ENCODE assay signal across 23 mouse cellular contexts in genomic region chr12:40885377-40885776, GRCm38 (mm10).
DNase-seq lines count a peak whose midpoint lies in the region; ATAC-seq lines count a peak whose summit lies in the region.
"Had no signal": no experiment of that assay in that cellular context is flagged by ENCODE, and none has a peak within 500 bp of the region (broad histone marks: within the 10 kb centered on the region; RNA-seq: fewer than 3 reads in every experiment).

No protein-coding gene starts in this region.

- H3K4me2 ChIP-seq in embryonic facial prominence, embryonic 11.5 days (ENCODE audit: low read depth, low read length) = no peak overlapping the region
- no peak overlapping the region for H3K4me2 ChIP-seq in lung, embryonic 15.5 days
- H3K4me2 ChIP-seq in liver, embryonic 11.5 days = no peak overlapping the region
- no peak overlapping the region for H3K4me2 ChIP-seq in stomach, embryonic 15.5 days
- H3K4me2 ChIP-seq: embryonic facial prominence, embryonic 15.5 days; forebrain, embryonic 13.5 days; hindbrain, embryonic 12.5 days; lung, embryonic 14.5 days; midbrain, embryonic 12.5 days had no signal

- H3K9me3 ChIP-seq in embryonic facial prominence, embryonic 11.5 days (replicated peaks; ENCODE audit: control insufficient read depth, low read length) = no peaks in the 10 kb centered on the region
- no peaks in the 10 kb centered on the region for H3K9me3 ChIP-seq in embryonic facial prominence, embryonic 10.5 days
- no peaks in the 10 kb centered on the region for H3K9me3 ChIP-seq in lung, embryonic 15.5 days
- H3K9me3 ChIP-seq in liver, embryonic 11.5 days (ENCODE audit: control insufficient read depth, low read length) = no peaks in the 10 kb centered on the region
- no peaks in the 10 kb centered on the region for H3K9me3 ChIP-seq in stomach, embryonic 15.5 days
- H3K9me3 ChIP-seq: embryonic facial prominence, embryonic 15.5 days; forebrain, embryonic 13.5 days; hindbrain, embryonic 12.5 days; midbrain, embryonic 12.5 days had no signal

- no peaks in the 10 kb centered on the region for H3K27me3 ChIP-seq in embryonic facial prominence, embryonic 11.5 days (ENCODE audit: control insufficient read depth, insufficient read depth, low read length)
- no peaks in the 10 kb centered on the region for H3K27me3 ChIP-seq in embryonic facial prominence, embryonic 10.5 days (replicated peaks; ENCODE audit: low read depth, poor library complexity, severe bottlenecking)
- H3K27me3 ChIP-seq in lung, embryonic 15.5 days = no peaks in the 10 kb centered on the region
- H3K27me3 ChIP-seq in liver, embryonic 11.5 days (replicated peaks; ENCODE audit: control insufficient read depth, insufficient read depth, low read length) = no peaks in the 10 kb centered on the region
- no peaks in the 10 kb centered on the region for H3K27me3 ChIP-seq in stomach, embryonic 15.5 days (replicated peaks)
- H3K27me3 ChIP-seq: embryonic facial prominence, embryonic 15.5 days; forebrain, embryonic 13.5 days; hindbrain, embryonic 12.5 days; midbrain, embryonic 12.5 days had no signal

- no peak overlapping the region for H3K4me3 ChIP-seq in embryonic facial prominence, embryonic 11.5 days (ENCODE audit: low read depth, low read length)
- no peak overlapping the region for H3K4me3 ChIP-seq in embryonic facial prominence, embryonic 10.5 days
- H3K4me3 ChIP-seq in lung, embryonic 15.5 days = no peak overlapping the region
- no peak overlapping the region for H3K4me3 ChIP-seq in liver, embryonic 11.5 days (ENCODE audit: low read depth, low read length)
- H3K4me3 ChIP-seq in stomach, embryonic 15.5 days (replicated peaks) = no peak overlapping the region
- H3K4me3 ChIP-seq: embryonic facial prominence, embryonic 15.5 days; forebrain, embryonic 13.5 days; hindbrain, embryonic 12.5 days; midbrain, embryonic 12.5 days; myocyte had no signal

- peak; percentile 59; the same call in 1 of the 2 replicates for ATAC-seq in embryonic facial prominence, embryonic 11.5 days (replicated peaks; ENCODE audit: insufficient number of reproducible peaks, low FRiP score, low TSS enrichment, low read depth)
- peak; percentile 66; the same call in 1 of the 2 replicates for ATAC-seq in lung, embryonic 15.5 days (ENCODE audit: borderline replicate concordance, extremely low read depth, low FRiP score, low TSS enrichment)
- peak; percentile 54; the same call in 1 of the 2 replicates for ATAC-seq in liver, embryonic 11.5 days (replicated peaks; ENCODE audit: low FRiP score)
- ATAC-seq in stomach, embryonic 15.5 days (ENCODE audit: insufficient read depth, low FRiP score, low read depth) = peak; percentile 67; the same call in 1 of the 2 replicates
- ATAC-seq: forebrain, embryonic 13.5 days had no signal

- no peaks in the 10 kb centered on the region for H3K4me1 ChIP-seq in embryonic facial prominence, embryonic 11.5 days (ENCODE audit: control insufficient read depth, insufficient read depth, low read length)
- H3K4me1 ChIP-seq in embryonic facial prominence, embryonic 10.5 days = no peaks in the 10 kb centered on the region
- H3K4me1 ChIP-seq in lung, embryonic 15.5 days = peaks cover 16% of the 10 kb centered on the region
- H3K4me1 ChIP-seq in liver, embryonic 11.5 days (replicated peaks; ENCODE audit: control insufficient read depth, insufficient read depth, low read length) = peaks cover 19% of the 10 kb centered on the region
- H3K4me1 ChIP-seq in stomach, embryonic 15.5 days = no peaks in the 10 kb centered on the region
- H3K4me1 ChIP-seq: embryonic facial prominence, embryonic 15.5 days; forebrain, embryonic 13.5 days; hindbrain, embryonic 12.5 days; midbrain, embryonic 12.5 days had no signal

- H3K36me3 ChIP-seq in embryonic facial prominence, embryonic 11.5 days (replicated peaks; ENCODE audit: control insufficient read depth, insufficient read depth, low read depth, low read length) = no peaks in the 10 kb centered on the region
- H3K36me3 ChIP-seq in embryonic facial prominence, embryonic 10.5 days (replicated peaks) = no peaks in the 10 kb centered on the region
- H3K36me3 ChIP-seq in lung, embryonic 15.5 days = no peaks in the 10 kb centered on the region
- no peaks in the 10 kb centered on the region for H3K36me3 ChIP-seq in liver, embryonic 11.5 days (ENCODE audit: control insufficient read depth, insufficient read depth, low read length)
- no peaks in the 10 kb centered on the region for H3K36me3 ChIP-seq in stomach, embryonic 15.5 days
- H3K36me3 ChIP-seq: embryonic facial prominence, embryonic 15.5 days; hindbrain, embryonic 12.5 days; midbrain, embryonic 12.5 days had no signal

- no peak overlapping the region for H3K27ac ChIP-seq in embryonic facial prominence, embryonic 11.5 days (replicated peaks; ENCODE audit: low read depth, low read length)
- no peak overlapping the region for H3K27ac ChIP-seq in embryonic facial prominence, embryonic 10.5 days (replicated peaks)
- no peak overlapping the region for H3K27ac ChIP-seq in lung, embryonic 15.5 days
- H3K27ac ChIP-seq in liver, embryonic 11.5 days (ENCODE audit: low read depth, low read length) = no peak overlapping the region
- no peak overlapping the region for H3K27ac ChIP-seq in stomach, embryonic 15.5 days
- H3K27ac ChIP-seq: embryonic facial prominence, embryonic 15.5 days; forebrain, embryonic 13.5 days; hindbrain, embryonic 12.5 days; macrophage; midbrain, embryonic 12.5 days had no signal

- no peak overlapping the region for H3K9ac ChIP-seq in embryonic facial prominence, embryonic 11.5 days (replicated peaks; ENCODE audit: low read length)
- no peak overlapping the region for H3K9ac ChIP-seq in lung, embryonic 15.5 days
- H3K9ac ChIP-seq in liver, embryonic 11.5 days (ENCODE audit: low read depth, low read length) = no peak overlapping the region
- no peak overlapping the region for H3K9ac ChIP-seq in stomach, embryonic 15.5 days
- H3K9ac ChIP-seq: embryonic facial prominence, embryonic 15.5 days; forebrain, embryonic 13.5 days; hindbrain, embryonic 12.5 days; lung, embryonic 14.5 days; midbrain, embryonic 12.5 days had no signal

- no peak for DNase-seq in embryonic facial prominence, embryonic 11.5 days (ENCODE audit: low spot score)
- DNase-seq in embryonic facial prominence, embryonic 10.5 days (ENCODE audit: low spot score) = no peak
- DNase-seq in lung, postnatal 4 days = no peak
- no peak for DNase-seq in liver, embryonic 11.5 days (ENCODE audit: low spot score)
- DNase-seq in ovary, postnatal 14 days (ENCODE audit: low spot score) = no peak
- DNase-seq in urinary bladder, adult 2 months (ENCODE audit: low spot score) = no peak
- DNase-seq: adrenal gland, postnatal 10 days; cerebellum, adult 11 months; cerebellum, postnatal 10 days; gastrocnemius, postnatal 14 days; heart, adult 18-20 months; kidney, adult 2 months; kidney, postnatal 4 days; layer of hippocampus, adult 9-11 months; lung, embryonic 14.5 days had no signal

- WGBS in embryonic facial prominence, embryonic 11.5 days = 94% methylated on average over 6 of the region's 6 CpGs
- WGBS in embryonic facial prominence, embryonic 10.5 days = 97% methylated on average over 6 of the region's 6 CpGs
- 91% methylated on average over 6 of the region's 6 CpGs for WGBS in lung, embryonic 15.5 days
- WGBS in liver, embryonic 11.5 days = 87% methylated on average over 6 of the region's 6 CpGs
- WGBS in stomach, embryonic 15.5 days = 91% methylated on average over 6 of the region's 6 CpGs
